Mouse (Mus musculus) heart, postnatal 0 days (tissue): ENCODE data around the gene Ccdc88c.

Source experiments
- CTCF ChIP-seq: IDR thresholded peaks from 2 replicates; pipeline ENCODE4 v1.5.1; 2016; ENCODE audit warnings: antibody characterized with exemption, control low read depth, low read depth
- EP300 ChIP-seq: IDR thresholded peaks from 2 replicates; pipeline ENCODE4 v1.6.1; 2016; ENCODE audit warnings: antibody characterized with exemption, low read depth

DNA sequence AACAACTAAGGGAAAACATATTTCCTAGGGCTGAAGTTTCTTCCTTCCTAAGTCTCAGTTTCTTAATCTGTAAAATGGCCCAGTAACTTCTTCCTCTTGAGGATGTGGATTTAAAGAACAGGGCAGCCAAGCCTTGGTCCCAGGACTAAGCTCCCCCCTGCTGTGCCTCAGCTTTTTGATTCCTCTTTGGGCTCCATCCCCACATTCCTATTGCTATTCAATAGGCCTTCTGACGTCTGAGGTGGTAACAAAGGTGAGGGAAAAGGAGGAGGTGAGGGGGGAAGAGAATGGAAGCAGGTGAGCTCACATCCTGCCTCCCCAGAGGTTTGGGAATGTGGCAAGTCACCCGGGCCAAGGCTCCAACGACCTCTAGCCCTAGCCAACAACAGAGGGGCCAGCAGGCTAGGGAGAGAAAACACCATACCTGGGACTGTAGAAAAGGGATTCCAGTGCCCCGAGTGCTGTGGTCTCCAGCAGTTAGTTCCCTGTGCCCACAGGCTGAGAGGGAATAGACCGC lies 12.4 kb downstream of the Ccdc88c start:
- no peak for TF ChIP-seq CTCF
- no peak for TF ChIP-seq EP300
